Comparison of ENCODE assay signal across 9 mouse cellular contexts in the genomic region with DNA sequence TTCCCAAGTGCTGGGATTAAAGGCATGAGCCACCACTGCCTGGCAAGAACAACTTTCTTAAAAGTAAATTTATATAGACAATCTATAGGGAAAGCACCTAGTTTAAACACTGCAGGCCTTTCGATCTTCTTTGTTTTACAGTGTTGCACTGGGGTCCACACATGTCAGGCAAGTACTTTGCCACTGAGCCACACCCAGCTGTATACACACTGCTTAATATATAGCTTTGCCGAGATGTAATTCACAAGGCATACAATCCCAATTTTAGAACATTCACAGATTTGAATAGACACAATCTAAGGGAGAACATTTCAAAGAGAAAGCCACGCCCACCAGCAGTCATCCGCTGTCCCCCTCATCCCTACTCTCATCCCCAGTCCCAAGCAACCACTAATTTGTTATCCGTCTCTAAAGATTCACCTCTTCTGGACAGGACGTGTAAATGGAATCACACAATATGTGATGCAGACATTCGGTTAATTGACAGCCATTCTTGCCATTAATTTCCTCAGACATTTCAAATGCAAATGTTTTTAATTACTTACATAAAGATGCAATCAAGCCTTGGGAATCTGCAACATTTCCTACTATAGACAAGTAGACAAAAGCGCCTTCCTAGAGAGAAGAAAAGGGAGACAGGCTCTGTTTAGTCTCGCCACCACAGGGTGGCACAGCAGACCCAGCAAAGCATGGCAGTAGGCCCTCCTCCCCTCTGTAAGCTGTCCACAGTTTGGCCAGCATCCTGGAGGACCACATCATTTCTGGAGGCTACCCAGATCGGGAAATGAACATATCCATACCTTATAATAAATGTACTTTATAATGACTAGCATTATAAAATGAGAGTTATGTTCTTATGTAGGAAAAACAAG. TPM values are rescaled to one million over a fixed set of nuclear protein-coding genes. Genes with fewer than 3 reads are reported as not detected.
DNase-seq lines count a peak whose midpoint lies in the region; ATAC-seq and TF ChIP-seq lines count a peak whose summit lies in the region.
"Had no signal": no experiment of that assay in that cellular context is flagged by ENCODE, and none has a peak within 500 bp of the region (broad histone marks: within the 10 kb centered on the region; RNA-seq: fewer than 3 reads in every experiment).

No protein-coding gene starts in this region.

- DNase-seq in kidney, postnatal 14 days, result peak; percentile 11
- peak; percentile 90 for DNase-seq in brain, embryonic 14.5 days (ENCODE audit: low read depth)
- DNase-seq in c-Kit-positive CD71-positive TER-119-positive erythroid progenitor cells, embryonic 14.5 days (ENCODE audit: low spot score), result no peak
- DNase-seq in spleen, postnatal 36 days (ENCODE audit: low spot score in 2 of 2), result no peak
- DNase-seq: adrenal gland, postnatal 14 days had no signal

- H3K36me3 ChIP-seq in kidney, embryonic 14.5 days (ENCODE audit: control insufficient read depth, insufficient read depth, low read length), result no peaks in the 10 kb centered on the region
- no peaks in the 10 kb centered on the region for H3K36me3 ChIP-seq in ES-Bruce4 (ENCODE audit: control insufficient read depth, insufficient read depth, low read length, poor library complexity, severe bottlenecking)
- no peaks in the 10 kb centered on the region for H3K36me3 ChIP-seq in neural tube, embryonic 12.5 days

- no peak overlapping the region for H3K4me3 ChIP-seq in kidney, embryonic 14.5 days (ENCODE audit: low read length)
- no peak overlapping the region for H3K4me3 ChIP-seq in ES-Bruce4 (ENCODE audit: low read depth, low read length)
- H3K4me3 ChIP-seq in neural tube, embryonic 12.5 days, result no peak overlapping the region
- H3K4me3 ChIP-seq: myocyte had no signal

- no peaks in the 10 kb centered on the region for H3K27me3 ChIP-seq in kidney, embryonic 14.5 days (ENCODE audit: control insufficient read depth, insufficient read depth, low read length)
- no peaks in the 10 kb centered on the region for H3K27me3 ChIP-seq in ES-Bruce4 (ENCODE audit: control insufficient read depth, insufficient read depth, low read length, poor library complexity, severe bottlenecking)
- H3K27me3 ChIP-seq in neural tube, embryonic 12.5 days (replicated peaks), result no peaks in the 10 kb centered on the region

- no peak for TF ChIP-seq EP300 in ES-Bruce4 (IDR thresholded peaks at IDR 0.05; ENCODE audit: insufficient read depth, low read depth, low read length)

- H3K9me3 ChIP-seq in kidney, embryonic 14.5 days (ENCODE audit: control insufficient read depth, low read length), result no peaks in the 10 kb centered on the region
- no peaks in the 10 kb centered on the region for H3K9me3 ChIP-seq in ES-Bruce4 (replicated peaks; ENCODE audit: control insufficient read depth, insufficient read depth, low read length, poor library complexity, severe bottlenecking)
- H3K9me3 ChIP-seq in neural tube, embryonic 12.5 days, result no peaks in the 10 kb centered on the region

- no peaks in the 10 kb centered on the region for H3K4me1 ChIP-seq in kidney, embryonic 14.5 days (ENCODE audit: control insufficient read depth, insufficient read depth, low read length)
- peaks cover 3% of the 10 kb centered on the region for H3K4me1 ChIP-seq in ES-Bruce4 (ENCODE audit: control insufficient read depth, insufficient read depth, low read length)
- H3K4me1 ChIP-seq in neural tube, embryonic 12.5 days, result no peaks in the 10 kb centered on the region

- 86% methylated on average over 10 of the region's 10 CpGs for whole genome bisulfite sequencing in kidney, embryonic 14.5 days
- WGBS in neural tube, embryonic 12.5 days, result 57% methylated on average over 10 of the region's 10 CpGs

- no peak overlapping the region for H3K27ac ChIP-seq in kidney, embryonic 14.5 days (ENCODE audit: low read depth, low read length)
- no peak overlapping the region for H3K27ac ChIP-seq in ES-Bruce4 (ENCODE audit: insufficient read depth, low read length)
- H3K27ac ChIP-seq in neural tube, embryonic 12.5 days, result no peak overlapping the region

- ATAC-seq in kidney, embryonic 14.5 days (ENCODE audit: low FRiP score, low TSS enrichment), result no peak
- peak; percentile 86 for ATAC-seq in neural tube, embryonic 12.5 days (ENCODE audit: low FRiP score, low read depth)

- no peak for TF ChIP-seq POLR2A in ES-Bruce4 (IDR thresholded peaks at IDR 0.05; ENCODE audit: insufficient read depth, low read length)
- TF ChIP-seq POLR2A in brain, embryonic 14.5 days (IDR thresholded peaks at IDR 0.05; ENCODE audit: borderline replicate concordance, extremely low read depth, insufficient read depth, insufficient read length, poor library complexity, severe bottlenecking), result no peak

- no peak overlapping the region for H3K4me2 ChIP-seq in kidney, embryonic 14.5 days (replicated peaks; ENCODE audit: low read depth, low read length)
- H3K4me2 ChIP-seq in neural tube, embryonic 12.5 days (replicated peaks), result no peak overlapping the region

- peak; percentile 32 for TF ChIP-seq CTCF in ES-Bruce4 (IDR thresholded peaks at IDR 0.05; ENCODE audit: low read depth, low read length)
- TF ChIP-seq CTCF in brain, embryonic 14.5 days (IDR thresholded peaks at IDR 0.05; ENCODE audit: borderline replicate concordance, extremely low read depth, insufficient read depth, insufficient read length), result peak; percentile 65

- no peak overlapping the region for H3K9ac ChIP-seq in kidney, embryonic 14.5 days (ENCODE audit: low read depth, low read length)
- no peak overlapping the region for H3K9ac ChIP-seq in ES-Bruce4 (ENCODE audit: low read depth, poor library complexity, severe bottlenecking)
- H3K9ac ChIP-seq in neural tube, embryonic 12.5 days, result no peak overlapping the region

RNA-seq across cellular contexts. Expression of a gene that starts 13.2 kb away (rescaled TPM):
- 10.3 and 13.0 TPM in 2 replicates for polyA plus RNA-seq in kidney, embryonic 14.5 days (2014; fragmentation: Nextera tagmentation; extraction: Ambion mirVana)
- polyA plus RNA-seq in ES-Bruce4 (2011; ENCODE audit: insufficient read depth, insufficient read length, low read depth, missing spikeins), result 10.2 and 10.8 TPM in 2 replicates
- polyA plus RNA-seq in brain, embryonic 14.5 days (2012; rRNA removed), result 4.2 and 4.5 TPM in 2 replicates
- 9.5 and 9.7 TPM in 2 replicates for polyA plus RNA-seq in neural tube, embryonic 12.5 days (2016; fragmentation: Nextera tagmentation; extraction: Ambion mirVana)

RNA-seq across cellular contexts. Expression of a gene that starts 37.5 kb away (rescaled TPM):
- 0.85 and 1.1 TPM in 2 replicates for polyA plus RNA-seq in kidney, embryonic 14.5 days (2014; fragmentation: Nextera tagmentation; extraction: Ambion mirVana)
- polyA plus RNA-seq in ES-Bruce4 (2011; ENCODE audit: insufficient read depth, insufficient read length, low read depth, missing spikeins), result not detected in 2 replicates
- 0.40 and 0.42 TPM in 2 replicates for polyA plus RNA-seq in brain, embryonic 14.5 days (2012; rRNA removed)
- polyA plus RNA-seq in neural tube, embryonic 12.5 days (2016; fragmentation: Nextera tagmentation; extraction: Ambion mirVana), result 0.52 and 0.67 TPM in 2 replicates
- polyA plus RNA-seq: myocyte had no signal

Comparison
In these comparisons a context has a peak if more than half of its experiments do, and no peak if none do; other contexts are left out.
1. DNase-seq: peak in kidney, postnatal 14 days (single experiment) and brain, embryonic 14.5 days (single experiment); none in c-Kit-positive CD71-positive TER-119-positive erythroid progenitor cells, embryonic 14.5 days (single experiment) and spleen, postnatal 36 days (0 of 2).